Mouse (Mus musculus) embryonic facial prominence, embryonic 13.5 days (tissue): ENCODE results near the gene 2610044O15Rik8. TPM values are rescaled to one million over a fixed set of nuclear protein-coding genes. Genes with fewer than 3 reads are reported as not detected.
"Not testable (repeated sequence)": the region's sequence is repeated elsewhere in the genome, so short reads cannot be mapped to it uniquely, and the experiment has no call there.

ENCODE experiments used
- ATAC-seq: fragments of 200-750 bp; cut with Nextera tagmentation; 2 replicates; pipeline ENCODE4 v1.8.0; 2017; ENCODE audit warnings: low read depth; ENCODE audit not compliant: insufficient number of reproducible peaks, insufficient read depth, low FRiP score, low TSS enrichment
- H3K27ac ChIP-seq: fragments of 300-500 bp; sonication (generic); 2 replicates; pipeline ENCODE4 v1.5.1; 2015; ENCODE audit warnings: moderate library complexity, mild to moderate bottlenecking, inconsistent platforms
- H3K27me3 ChIP-seq: fragments of 300-500 bp; sonication (generic); 2 replicates; pipeline ENCODE4 v1.6.1; 2015; ENCODE audit warnings: mild to moderate bottlenecking, inconsistent platforms
- H3K36me3 ChIP-seq: fragments of 300-500 bp; sonication (generic); 2 replicates; pipeline ENCODE4 v1.6.1; 2015; ENCODE audit warnings: mild to moderate bottlenecking, inconsistent platforms
- H3K4me1 ChIP-seq: fragments of 300-500 bp; sonication (generic); 2 replicates; pipeline ENCODE4 v1.6.1; 2015; ENCODE audit warnings: inconsistent platforms
- H3K4me2 ChIP-seq: fragments of 300-500 bp; sonication (generic); 2 replicates; pipeline ENCODE4 v1.6.1; 2015; ENCODE audit warnings: moderate library complexity, mild to moderate bottlenecking, inconsistent platforms
- H3K4me3 ChIP-seq: fragments of 300-500 bp; sonication (generic); 2 replicates; pipeline ENCODE4 v1.5.1; 2015; ENCODE audit warnings: mild to moderate bottlenecking, inconsistent platforms
- H3K9ac ChIP-seq: fragments of 300-500 bp; sonication (generic); 2 replicates; pipeline ENCODE4 v1.6.1; 2015; ENCODE audit warnings: mild to moderate bottlenecking, inconsistent platforms
- H3K9me3 ChIP-seq: fragments of 300-500 bp; sonication (generic); 2 replicates; pipeline ENCODE4 v1.6.1; 2016; ENCODE audit warnings: inconsistent platforms
- WGBS: fragments of 180-500 bp; shearing (Covaris S2); methylation state at CpG from one replicate; pipeline ENCODE4 v1.1.7; 2015; ENCODE audit warnings: mixed read lengths; 5-methylcytosine and 5-hydroxymethylcytosine counted together
- polyA plus RNA-seq: library from polyadenylated mRNA; unstranded; fragments of >200 nt; fragmentation: Nextera tagmentation; extraction: Ambion mirVana; gene quantifications from 2 replicates; pipeline ENCODE4 v1.2.1, GENCODE M21; 2015

The 2610044O15Rik8 gene
- 28.4 and 31.6 TPM in 2 replicates for polyA plus RNA-seq

GRCm38 (mm10) chr8:129234027-129234733 is at the start of gene 2610044O15Rik8:
Gene 2610044O15Rik8, minus strand, starts transcription at chr8:129234406.
- ATAC-seq: peak; percentile 98
- no peaks in the 10 kb centered on the region for H3K27me3 ChIP-seq
- peak within 1 kb of the TSS; percentile 65 for H3K4me2 ChIP-seq
- peak within 1 kb of the TSS; percentile 80 for H3K9ac ChIP-seq
- H3K27ac ChIP-seq: peak within 1 kb of the TSS; percentile 96
- peaks cover 7% of the 10 kb centered on the region for H3K4me1 ChIP-seq
- H3K36me3 ChIP-seq: no peaks in the 10 kb centered on the region
- no peaks in the 10 kb centered on the region for H3K9me3 ChIP-seq
- H3K4me3 ChIP-seq: peak within 1 kb of the TSS; percentile 69
- WGBS: under 1% methylated on average over 18 of the region's 18 CpGs

DNA sequence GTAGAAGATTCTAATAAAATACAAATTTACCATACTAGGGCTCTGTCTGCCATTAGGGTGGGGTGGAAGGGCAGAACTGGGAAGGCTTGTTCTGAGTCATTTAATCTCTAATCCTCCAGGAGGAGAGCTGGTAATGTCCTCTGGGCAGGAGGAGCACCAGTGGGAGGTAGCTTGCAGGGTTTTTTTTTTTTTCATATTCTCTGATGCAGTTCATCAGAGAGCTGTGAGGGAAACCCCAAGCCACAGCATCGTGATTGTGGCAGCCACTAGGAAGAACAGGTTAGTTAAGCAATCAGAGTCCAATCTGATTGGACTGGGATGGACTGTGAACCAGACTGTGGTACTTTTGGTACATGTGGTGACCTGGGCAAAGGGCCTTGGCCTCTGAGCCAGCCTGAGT is 31.7 kb upstream of the 2610044O15Rik8 start:
- Histone ChIP-seq H3K27me3 (no peaks in the 10 kb centered on the region), H3K4me2 (no peak overlapping the region), H3K4me3 (no peak overlapping the region), H3K27ac (no peak overlapping the region), H3K4me1 (0 out of 2 replicates have a peak, but pooled peaks cover 3% of the 10 kb centered on the region), H3K9ac (no peak overlapping the region), H3K36me3 (peaks cover 36% of the 10 kb centered on the region), H3K9me3 (peaks cover 22% of the 10 kb centered on the region)
- WGBS: 78% methylated on average over 1 of the region's 1 CpGs
- no peak for ATAC-seq

- H3K27ac ChIP-seq: no peak overlapping the region
- H3K9ac ChIP-seq: no peak overlapping the region; the same call in 1 of the 2 replicates
- H3K4me2 ChIP-seq: peak overlapping the region; percentile 71
- WGBS: 76% methylated on average over 2 of the region's 2 CpGs
- H3K4me3 ChIP-seq: peak overlapping the region; percentile 58
- H3K4me1 ChIP-seq: 0 out of 2 replicates have a peak, but pooled peaks cover 3% of the 10 kb centered on the region
- H3K27me3 ChIP-seq: no peaks in the 10 kb centered on the region
- H3K36me3 ChIP-seq: peaks cover 20% of the 10 kb centered on the region
- peaks cover 13% of the 10 kb centered on the region for H3K9me3 ChIP-seq
- no peak for ATAC-seq
These were observed 30.1 kb upstream of the 2610044O15Rik8 start for GRCm38 (mm10) chr8:129264296-129264695.

- H3K36me3 ChIP-seq: peaks cover 10% of the 10 kb centered on the region
- peak overlapping the region; percentile 71 for H3K4me2 ChIP-seq
- H3K9ac ChIP-seq: peak overlapping the region; percentile 73
- not testable (repeated sequence) for H3K4me1 ChIP-seq, H3K27ac ChIP-seq, H3K9me3 ChIP-seq, H3K27me3 ChIP-seq
- peak; percentile 88 for ATAC-seq
- WGBS: 2% methylated on average over 24 of the region's 24 CpGs
- H3K4me3 ChIP-seq: peak overlapping the region; percentile 58
These were observed 29.2 kb upstream of the 2610044O15Rik8 start for GRCm38 (mm10) chr8:129263211-129263927.

GRCm38 (mm10) chr8:129233664-129234026 is 561 bp downstream of the 2610044O15Rik8 start:
- Histone ChIP-seq H3K4me2 (peak overlapping the region; percentile 65), H3K9ac (peak overlapping the region; percentile 80), H3K27ac (peak overlapping the region; percentile 96), H3K36me3 (no peaks in the 10 kb centered on the region), H3K27me3 (no peaks in the 10 kb centered on the region), H3K4me3 (peak overlapping the region; percentile 69), H3K9me3 (no peaks in the 10 kb centered on the region), H3K4me1 (peaks cover 7% of the 10 kb centered on the region)
- ATAC-seq: no peak
- 2% methylated on average over 9 of the region's 9 CpGs for WGBS

Other genes with a start within 250 kb of the 2610044O15Rik8 start
- not detected in 2 replicates for gene Ccdc7a, start 168.9 kb downstream of the 2610044O15Rik8 start, polyA plus RNA-seq
- not detected in 2 replicates for gene Ccdc7b, start 167.3 kb downstream of the 2610044O15Rik8 start, polyA plus RNA-seq
- gene Gm10999, start 102.7 kb downstream of the 2610044O15Rik8 start, polyA plus RNA-seq: not detected in 2 replicates